Mouse (Mus musculus) urinary bladder, postnatal 14 days (tissue): ENCODE measurements around the gene Dennd6a.
A peak's percentile ranks its signal among the peaks of the same experiment; 100 is the strongest.
"Not testable (repeated sequence)": the region's sequence is repeated elsewhere in the genome, so short reads cannot be mapped to it uniquely, and the experiment has no call there.

Experiments
- DNase-seq: peaks from one replicate; pipeline ENCODE4 v3.0.0; 2021; ENCODE audit warnings: low spot score

Gene Dennd6a

DNA sequence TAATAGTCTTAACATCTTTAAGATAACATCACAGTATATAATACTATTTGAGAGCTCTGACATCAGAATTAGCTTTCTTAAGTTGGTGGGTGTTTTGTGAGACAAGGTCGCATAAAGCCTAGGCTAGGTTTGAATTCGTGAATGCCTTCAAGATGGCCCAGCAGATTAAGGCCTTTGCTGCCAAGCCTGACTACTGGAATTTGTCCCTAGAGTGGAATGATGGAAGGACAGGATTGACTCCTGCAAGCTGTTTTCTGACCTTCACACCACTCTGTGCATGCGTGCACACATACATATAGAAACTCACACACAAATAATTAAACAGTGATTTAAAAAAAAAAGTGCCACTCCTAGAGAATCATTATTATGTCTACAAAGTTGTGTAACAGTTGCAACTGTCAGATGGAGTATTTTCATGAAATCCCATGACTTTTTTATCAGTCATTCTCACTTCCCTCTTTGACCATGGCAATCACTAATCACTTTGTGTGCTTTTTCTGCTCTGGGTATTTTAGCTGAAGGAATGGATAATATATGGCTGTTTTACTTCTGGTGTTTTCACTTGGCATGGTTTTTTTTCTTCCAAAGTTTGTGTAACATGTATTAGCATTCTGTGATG is 69.5 kb downstream of the Dennd6a start:
- no peak for DNase-seq

DNA sequence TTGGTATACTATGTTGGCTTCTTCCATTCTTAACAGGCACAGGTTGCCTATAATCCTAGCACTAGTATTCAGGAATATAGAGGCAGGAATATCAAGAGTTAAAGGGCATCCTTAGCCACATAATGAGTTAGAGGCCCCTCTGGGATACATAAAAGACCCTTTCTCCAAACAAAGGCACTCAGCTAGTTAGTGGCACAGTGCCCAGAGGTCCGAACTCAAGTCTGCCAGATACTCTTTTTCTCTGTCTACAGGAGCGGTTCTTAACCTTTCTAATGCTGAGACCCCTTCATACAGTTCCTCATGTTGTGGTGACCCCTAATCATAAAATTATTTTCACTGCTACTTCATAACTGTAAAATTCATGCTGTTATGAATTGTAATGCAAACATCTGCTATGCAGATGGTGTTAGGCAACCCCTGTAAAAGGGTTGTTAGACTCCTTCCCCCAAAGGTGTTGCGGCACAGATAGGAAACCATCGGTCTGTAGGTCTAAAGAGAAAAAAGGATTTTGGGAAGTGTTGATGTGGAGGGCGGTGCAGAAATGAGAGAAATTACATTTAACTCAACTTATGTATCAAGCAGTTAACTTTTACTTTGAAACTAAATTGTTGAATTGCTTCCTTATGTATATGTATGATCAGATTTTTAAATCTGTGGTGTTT is 72.5 kb downstream of the Dennd6a start:
- no peak for DNase-seq

DNA sequence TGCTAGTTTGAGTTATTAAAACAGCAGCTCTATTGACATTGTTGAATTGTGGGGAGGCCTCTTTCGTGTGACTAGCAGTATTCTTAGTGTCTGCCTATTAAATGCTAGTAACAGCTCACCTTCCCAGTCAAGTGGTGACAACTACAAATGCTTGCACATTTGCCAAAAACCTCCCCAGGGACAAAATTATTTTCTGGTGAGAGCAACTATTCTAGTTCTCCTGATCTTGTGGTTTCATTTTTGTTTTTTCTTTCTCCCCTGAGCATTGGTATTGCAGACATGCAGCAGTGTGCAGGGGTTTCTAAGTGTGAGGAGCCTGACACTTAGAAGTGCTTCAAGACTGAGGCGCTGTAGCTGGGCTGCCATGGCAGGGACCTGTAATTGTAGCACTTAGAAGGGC is 74.2 kb downstream of the Dennd6a start:
- DNase-seq = no peak

DNA sequence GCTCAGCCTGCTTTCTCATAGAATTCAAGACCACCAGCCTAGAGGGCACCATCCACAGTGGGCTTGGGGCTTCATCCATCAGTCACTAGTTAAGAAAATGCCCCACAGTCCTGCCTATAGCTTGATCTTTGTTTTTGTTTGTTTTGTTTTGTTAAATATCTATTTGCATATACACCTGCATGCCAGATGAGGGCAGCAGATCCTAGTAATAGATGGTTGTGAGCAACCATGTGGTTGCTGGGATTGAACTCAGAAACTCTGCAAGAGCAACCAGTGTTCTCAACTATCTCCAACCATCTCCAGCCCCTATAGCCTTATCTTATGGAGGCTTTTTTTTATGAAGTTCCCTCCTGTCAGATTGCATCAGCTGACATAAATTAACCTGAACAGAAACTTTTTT is 78.2 kb downstream of the Dennd6a start:
- no peak for DNase-seq

DNA sequence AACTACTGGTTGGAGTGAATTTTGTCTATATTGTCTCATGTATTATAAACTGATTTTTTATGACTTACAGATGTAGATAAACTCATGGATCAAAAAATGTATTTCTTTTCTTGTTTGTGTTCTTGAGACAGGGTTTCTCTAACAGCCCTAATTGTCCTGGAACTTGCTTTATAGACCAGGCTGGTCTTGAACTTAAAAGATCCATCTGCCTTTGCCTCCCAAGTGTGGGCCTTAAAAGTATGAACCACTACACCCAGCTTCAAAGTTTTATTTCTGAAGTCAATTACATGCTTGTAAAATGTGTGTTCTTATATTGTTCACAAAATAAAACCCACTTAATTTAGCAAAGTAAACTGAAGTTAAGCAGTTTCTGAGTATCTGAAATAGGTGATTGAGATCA is 84.5 kb downstream of the Dennd6a start:
- no peak for DNase-seq

DNA sequence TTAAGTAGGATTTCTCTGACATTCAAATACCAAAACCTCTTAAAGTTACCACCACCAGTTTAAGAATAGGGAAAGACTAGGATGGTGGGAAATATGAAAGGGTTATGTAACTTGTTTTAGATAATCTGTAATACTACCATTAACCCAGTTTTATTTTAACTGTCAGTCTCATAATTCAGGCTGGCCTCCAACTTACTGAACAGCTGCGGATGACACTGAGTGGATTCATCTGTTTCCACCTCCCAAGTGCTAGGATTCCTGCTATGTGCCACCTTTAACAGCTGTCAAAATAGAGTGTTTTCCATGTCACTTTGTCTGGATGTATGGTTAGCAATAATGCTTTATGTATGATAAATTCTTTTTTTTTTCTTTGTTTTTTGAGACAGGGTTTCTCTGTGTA is 86.6 kb downstream of the Dennd6a start:
- no peak for DNase-seq

DNA sequence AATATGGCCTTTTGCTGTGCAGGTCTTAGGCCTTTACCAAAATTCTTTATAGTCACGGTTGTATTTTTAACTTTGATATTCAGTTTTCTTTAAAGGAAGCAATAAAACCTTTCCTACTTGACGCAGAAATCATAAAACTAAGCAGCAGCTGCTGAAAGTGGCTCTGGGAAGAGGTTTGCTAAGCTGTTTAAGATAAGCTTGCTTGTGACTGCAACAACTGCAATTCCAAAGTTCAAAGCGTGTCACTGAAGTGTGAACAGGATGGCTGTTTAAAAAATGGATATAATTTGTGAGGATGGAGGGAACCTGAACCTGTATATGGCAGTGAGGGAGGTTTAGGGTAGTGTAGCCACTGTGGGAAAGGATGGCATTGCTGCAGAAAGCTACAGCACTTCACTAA is 88.4 kb downstream of the Dennd6a start:
- DNase-seq = no peak

DNA sequence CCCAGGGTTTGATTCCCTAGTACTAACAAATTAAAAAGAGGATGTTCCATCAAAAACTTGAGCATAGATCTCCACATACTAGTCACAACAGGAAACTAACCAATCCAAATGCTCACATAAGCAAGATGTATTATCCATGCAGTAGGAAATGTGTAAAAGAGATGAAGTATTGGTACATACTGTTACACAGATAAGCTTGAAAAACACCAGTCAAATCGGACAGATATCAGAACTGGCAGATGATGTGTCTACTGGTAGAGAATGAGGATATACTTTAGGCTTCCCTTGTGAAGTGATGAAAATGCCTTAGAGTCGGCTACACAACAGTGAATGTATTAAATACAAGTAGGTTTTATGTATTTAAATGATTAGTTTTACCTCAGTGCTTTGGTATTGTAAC is 88.8 kb downstream of the Dennd6a start:
- DNase-seq = no peak

DNA sequence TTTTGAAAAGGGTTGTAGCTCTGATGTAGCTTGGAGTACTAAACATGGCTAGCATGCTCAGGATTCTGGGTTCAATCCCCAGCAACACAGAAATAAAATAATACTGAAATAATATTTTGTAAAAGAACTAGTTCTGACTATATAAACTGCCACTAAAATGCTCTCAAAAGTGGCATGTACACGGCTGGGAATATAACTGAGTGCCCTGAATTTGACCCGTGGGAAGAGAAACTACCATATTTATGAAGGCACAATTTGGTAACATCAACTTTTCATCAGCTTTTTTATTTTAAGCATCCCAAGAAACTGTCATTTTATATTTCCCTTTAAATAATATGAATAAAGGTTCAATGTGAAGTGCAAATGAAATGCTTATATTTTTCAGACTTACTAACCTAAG is 90.2 kb downstream of the Dennd6a start:
- no peak for DNase-seq

DNA sequence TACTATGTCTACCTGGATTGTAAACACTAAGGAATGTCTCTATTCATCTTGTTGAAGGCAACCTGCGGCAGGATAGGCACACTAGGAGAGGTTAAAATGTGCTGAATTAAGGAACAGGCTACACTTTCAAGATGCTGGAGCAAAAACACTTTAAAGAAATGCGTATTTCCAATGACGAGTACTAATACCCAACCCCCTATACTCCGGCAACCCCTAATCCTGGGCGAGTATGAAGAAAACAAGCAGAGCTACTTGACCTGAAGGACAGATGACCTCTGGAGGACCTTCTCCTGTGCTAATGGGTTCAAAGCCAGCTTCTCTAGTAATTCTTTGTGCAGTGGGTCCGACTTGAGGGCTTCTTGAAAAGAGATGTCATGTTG is 94.3 kb downstream of the Dennd6a start:
- DNase-seq = no peak

DNA sequence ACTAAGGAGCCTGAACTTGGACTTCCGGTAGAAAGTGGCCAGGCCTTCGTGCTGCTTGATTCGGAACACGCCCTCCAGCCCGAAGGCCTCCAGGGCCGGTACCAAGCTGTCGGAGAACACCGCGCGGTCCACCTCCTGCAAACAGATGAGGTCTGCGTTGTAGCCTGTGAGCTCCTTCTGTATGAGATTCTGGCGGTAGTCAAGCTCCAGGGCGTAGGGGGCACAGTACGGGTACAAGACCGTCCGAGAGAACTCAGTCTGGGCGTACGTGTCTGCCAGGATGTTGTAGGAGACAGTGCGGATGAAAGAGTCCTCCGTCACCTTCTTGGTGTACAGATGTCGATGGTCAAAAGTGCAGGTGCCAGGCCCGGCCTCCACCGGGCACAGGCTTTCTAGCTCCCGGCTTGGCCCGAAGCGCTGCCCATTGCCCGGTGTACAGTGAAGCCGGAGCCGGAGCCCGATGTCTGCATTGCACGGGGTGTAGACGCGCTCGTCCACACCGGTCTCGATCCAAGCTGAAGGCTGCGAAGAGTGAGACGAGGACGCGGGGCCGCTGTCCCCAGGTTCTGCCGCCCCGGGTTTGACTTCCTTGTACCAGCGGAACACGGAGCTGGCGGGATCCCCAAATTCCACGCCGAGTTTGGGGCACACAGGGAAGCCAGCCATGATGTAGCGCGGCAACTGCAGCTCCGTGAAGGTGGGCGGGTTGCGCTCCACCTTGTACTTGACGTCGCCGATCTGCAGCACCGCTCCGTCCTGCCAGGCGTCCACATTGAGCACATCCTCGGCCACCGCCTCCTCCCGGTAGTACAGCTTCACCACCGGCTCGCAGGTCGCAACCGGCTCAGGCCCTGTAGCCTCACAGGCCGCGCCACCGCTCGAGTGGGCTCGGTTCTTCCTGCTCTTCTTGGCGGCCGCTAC is 95.0 kb downstream of the Dennd6a start:
- peak; percentile 36 for DNase-seq

DNA sequence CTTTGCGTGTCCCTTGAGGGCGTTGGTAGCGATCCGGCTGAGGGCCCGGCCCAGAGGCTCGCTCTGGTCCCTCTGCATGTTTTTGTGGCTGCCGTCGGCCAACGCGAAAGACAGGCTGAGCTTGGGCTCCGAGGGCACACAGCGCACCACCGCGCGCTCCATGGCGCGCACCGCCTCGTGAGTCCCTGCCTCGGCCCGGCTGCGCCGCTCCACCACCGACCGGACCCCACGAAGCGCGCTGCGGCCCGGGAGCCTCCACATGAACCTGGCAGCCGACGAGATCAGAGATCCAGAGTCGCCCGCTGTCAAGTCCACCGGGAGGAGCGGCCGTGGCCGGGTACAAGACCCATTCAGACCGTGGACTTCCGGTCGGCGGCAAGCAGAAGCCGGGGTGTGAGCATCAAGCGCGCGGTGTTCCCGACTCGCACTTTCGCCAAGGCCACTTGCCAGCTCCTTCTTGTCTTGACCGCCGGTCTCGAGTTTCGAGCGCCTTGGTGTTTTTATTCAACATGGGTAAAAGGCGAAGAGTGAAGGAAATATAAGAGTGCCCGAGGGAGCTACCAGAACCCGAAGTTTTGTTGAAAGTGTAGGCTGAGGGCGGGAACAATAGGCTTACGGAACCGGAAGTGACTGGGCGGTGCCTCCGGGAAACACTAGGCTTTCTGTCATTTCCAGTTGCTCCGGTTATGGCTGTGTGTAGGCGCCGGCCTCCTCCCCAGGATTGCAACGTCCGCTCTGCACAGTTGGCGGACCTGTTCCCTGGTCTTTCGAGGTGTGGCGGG is 95.8 kb downstream of the Dennd6a start, which contains the start of gene Pde12:
TSS of gene Pde12 (minus strand) at position 592 of the 782 bp plus-strand sequence.
- peak; percentile 88 for DNase-seq

DNA sequence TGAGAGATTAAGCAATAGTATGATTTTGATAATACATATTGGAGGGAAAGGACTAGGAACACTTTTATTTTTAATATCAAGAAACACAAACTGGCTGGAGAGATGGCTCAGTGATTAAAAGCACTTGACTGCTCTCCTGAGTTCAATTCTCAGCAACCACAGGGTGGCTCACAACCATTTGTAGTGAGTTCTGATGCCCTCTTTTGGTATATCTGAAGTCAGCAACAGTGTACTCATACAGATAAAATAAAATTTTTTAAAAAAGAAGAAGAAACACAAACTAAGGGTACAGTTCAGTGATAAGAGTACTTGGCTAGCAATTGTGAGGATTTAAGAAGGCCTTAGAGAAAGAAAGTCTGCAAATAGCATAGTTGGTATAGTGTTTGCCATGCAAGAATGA is 97.3 kb downstream of the Dennd6a start:
- DNase-seq = no peak

DNA sequence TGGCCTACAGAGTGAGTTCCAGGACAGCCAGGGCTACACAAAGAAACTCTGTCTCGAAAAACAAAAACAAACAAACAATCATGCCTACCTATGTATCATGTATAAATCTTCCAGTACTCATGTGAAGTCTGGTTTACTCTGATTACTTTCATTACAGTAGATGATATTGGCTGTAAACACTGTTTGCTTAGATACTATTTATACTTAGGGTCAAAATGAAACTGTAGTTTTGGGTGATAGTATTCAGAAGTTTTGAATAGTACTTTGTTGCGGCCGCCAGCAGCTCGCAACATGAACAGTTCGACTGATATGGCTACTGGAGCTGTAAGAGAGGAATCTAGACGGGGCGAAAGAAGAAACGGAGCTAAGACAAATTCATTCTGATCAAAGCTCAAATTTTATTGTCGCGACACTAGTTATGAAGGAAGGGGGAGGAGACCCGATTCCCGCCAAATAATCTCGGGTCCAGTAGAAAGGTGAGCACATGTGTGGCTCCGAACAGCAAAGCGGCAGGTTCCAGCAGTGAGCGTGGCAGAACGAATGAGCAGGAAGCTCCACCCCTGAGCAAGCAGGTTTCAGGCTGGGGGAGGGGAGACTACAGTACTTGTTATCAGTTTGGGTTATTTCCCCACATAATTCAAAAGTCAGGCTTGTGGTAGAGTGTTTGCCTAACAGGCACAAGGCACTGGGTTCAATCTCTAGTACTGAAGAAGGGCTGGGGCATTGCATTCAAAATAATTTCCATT is 98.4 kb downstream of the Dennd6a start:
- not testable (repeated sequence) for DNase-seq

DNA sequence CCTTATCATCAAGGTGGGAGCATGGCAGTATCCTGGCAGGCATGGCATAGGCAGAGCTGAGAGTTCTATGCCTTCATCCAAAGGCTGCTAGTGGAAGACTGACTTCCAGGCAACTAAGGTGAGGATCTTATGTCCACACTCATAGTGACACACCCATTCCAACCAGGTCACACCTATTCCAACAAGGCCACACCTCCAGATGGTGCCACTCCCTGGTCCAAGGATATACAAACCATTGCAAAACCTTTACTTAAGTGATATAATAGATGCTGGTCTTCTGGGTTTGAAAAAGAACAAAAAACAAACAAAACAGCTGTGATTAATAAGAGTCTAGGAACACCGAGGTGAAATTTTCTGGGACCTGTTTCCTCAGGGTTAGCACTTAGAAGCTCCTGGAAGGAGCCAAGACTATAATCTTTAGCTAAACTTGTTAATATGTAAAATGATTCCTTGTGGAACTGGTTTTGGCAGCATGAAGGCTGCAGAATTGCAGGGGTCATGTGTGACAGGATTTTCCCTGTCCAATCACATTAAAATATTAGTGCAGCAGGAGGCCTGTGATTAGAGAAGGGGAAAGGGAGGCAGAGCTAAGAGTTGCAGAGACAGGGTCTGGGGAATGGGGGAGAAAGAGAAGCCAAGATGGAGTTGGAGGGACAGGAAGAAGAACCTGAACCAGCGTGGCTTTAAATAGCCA is 101.0 kb downstream of the Dennd6a start:
- DNase-seq = not testable (repeated sequence)

DNA sequence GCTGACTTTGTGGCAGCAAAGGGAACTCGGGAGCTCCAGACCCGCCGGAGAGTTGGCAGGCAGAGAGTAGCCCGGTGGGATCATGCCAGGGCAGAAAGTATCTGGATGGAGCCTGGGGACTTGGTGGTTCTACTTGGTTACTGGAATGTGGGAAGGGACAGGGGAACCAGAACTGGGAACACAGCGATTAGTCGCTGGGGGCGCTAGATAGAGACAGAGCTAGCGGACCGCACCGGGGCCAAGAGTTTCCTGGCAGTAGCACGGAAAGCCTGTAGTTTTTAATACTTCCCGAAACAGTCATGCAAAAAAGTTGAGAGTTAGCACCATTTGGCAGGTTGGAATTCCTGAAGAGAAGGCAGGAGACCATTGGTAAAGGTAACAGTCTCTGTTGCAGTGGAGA is 101.7 kb downstream of the Dennd6a start:
- peak; percentile 33 for DNase-seq

DNA sequence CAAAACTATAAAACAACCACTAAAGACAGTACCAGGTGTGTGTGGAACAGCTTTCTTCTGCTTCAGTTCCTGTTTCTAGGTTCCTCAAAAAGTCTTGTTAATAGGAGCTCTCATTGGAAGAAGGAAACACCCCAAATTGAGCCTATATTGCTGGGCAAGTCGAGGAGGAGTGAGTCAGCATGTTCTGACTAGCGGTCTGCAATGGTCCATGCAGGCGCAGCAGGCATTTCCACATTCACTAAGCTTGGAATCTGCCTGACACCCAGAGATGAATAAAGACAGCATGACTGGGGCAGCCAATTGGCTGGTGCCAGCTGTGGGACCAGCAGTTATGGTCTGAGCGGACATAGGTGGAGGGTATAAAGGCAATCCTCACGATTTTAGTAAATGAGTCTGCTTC is 102.1 kb downstream of the Dennd6a start:
- no peak for DNase-seq
